Mouse (Mus musculus) hindbrain, embryonic 10.5 days (tissue): ENCODE results near the gene Lrfn5. TPM values are rescaled to one million over a fixed set of nuclear protein-coding genes. Genes with fewer than 3 reads are reported as not detected.

Experiments
- DNase-seq: peaks from one replicate; pipeline ENCODE4 v3.0.0-alpha.2; 2017; ENCODE audit warnings: low spot score
- H3K27ac ChIP-seq: fragments of 300-500 bp; sonication (generic); 2 replicates; pipeline ENCODE4 v1.5.1; 2016; ENCODE audit warnings: mild to moderate bottlenecking, moderate library complexity
- H3K27me3 ChIP-seq: fragments of 300-500 bp; sonication (generic); 2 replicates; pipeline ENCODE4 v1.6.1; 2016; ENCODE audit warnings: mild to moderate bottlenecking; ENCODE audit not compliant: poor library complexity, insufficient read depth, severe bottlenecking
- H3K36me3 ChIP-seq: fragments of 300-500 bp; sonication (generic); 2 replicates; pipeline ENCODE4 v1.6.1; 2016; ENCODE audit warnings: mild to moderate bottlenecking, moderate library complexity
- H3K4me1 ChIP-seq: fragments of 300-500 bp; sonication (generic); replicated peaks from 2 replicates; pipeline ENCODE4 v1.6.1; 2016; ENCODE audit warnings: mild to moderate bottlenecking
- H3K4me3 ChIP-seq: fragments of 300-500 bp; sonication (generic); 2 replicates; pipeline ENCODE4 v1.5.1; 2016; ENCODE audit warnings: mild to moderate bottlenecking, moderate library complexity
- H3K9me3 ChIP-seq: fragments of 300-500 bp; sonication (generic); 2 replicates; pipeline ENCODE4 v1.6.1; 2016; ENCODE audit warnings: mild to moderate bottlenecking, moderate library complexity
- WGBS: fragments of 180-500 bp; shearing (Covaris S2); methylation state at CpG from one replicate; pipeline ENCODE4 v1.1.7; 2016; 5-methylcytosine and 5-hydroxymethylcytosine counted together
- polyA plus RNA-seq: library from polyadenylated mRNA; unstranded; fragments of >200 nt; fragmentation: Nextera tagmentation; extraction: Ambion mirVana; gene quantifications from 2 replicates; pipeline ENCODE4 v1.2.1, GENCODE M21; 2016

Gene Lrfn5
- 0.87 and 2.6 TPM in 2 replicates for polyA plus RNA-seq

DNA sequence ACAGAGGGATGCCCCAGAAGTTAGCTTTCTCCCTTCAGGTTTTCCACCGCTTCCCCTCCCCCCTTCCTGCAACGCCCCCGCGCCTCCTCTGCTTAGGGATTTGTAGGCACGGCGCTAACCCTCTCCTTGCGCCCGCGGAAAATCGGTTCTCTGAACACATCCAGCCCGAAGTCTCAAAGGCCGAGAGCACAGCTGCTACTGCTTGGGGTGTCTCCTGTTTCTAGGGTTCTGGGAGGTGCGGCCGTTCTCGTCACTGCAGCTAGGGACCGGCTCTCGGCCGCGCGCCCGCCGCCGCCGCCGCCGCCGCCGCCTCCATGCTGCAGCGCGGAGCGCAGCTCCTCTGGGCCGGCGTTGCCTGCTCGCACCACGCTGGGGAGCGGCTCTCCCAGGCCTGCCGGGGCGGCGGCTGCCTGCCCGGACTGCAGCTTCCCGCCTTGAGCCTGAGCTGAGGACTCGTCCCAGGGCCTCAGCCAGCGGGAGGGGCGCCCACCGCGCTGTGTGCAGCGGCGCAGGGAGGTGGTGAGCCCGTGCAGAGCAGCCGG is at the start of gene Lrfn5:
Gene Lrfn5 (plus strand): TSS at position 322 of the 542 bp plus-strand sequence.
- H3K27me3 ChIP-seq = peaks cover 64% of the 10 kb centered on the region
- H3K36me3 ChIP-seq = no peaks in the 10 kb centered on the region
- H3K9me3 ChIP-seq = no peaks in the 10 kb centered on the region
- under 1% methylated on average over 50 of the region's 50 CpGs for WGBS
- peak within 1 kb of the TSS; percentile 68 for H3K4me3 ChIP-seq
- peak within 1 kb of the TSS; percentile 86 for H3K27ac ChIP-seq
- H3K4me1 ChIP-seq = peaks cover 27% of the 10 kb centered on the region
- peak; percentile 80 for DNase-seq

DNA sequence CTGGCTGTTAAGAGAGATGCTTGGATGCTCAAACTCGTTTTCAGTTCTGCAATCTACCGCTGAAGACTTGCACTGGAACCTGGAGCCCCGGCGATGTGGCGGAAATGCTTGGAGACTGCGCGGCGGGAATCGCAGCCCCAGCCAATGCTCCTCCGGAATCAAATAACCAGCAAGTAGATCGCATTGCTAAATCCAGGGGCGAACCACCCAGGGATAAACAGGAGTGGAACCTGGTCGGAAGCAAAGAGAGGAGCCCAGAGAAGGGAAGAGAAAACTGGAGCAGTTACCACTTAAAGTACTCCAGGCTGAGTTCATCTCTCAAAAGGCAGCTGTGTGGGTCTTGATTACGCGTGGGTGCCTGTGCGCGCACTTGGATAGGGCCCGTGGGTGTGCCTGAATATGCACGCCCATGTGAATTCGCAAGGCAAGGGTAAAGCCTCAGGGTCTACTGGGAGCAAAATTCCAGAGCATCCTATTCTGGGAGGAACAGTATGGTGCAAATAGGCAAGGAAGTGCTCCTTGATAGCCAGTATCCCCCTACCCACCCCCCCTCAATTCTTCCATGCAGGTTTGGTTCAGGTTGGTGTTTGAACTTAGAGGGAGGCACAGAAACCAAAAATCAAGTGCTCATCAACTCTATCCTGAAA is 1.3 kb upstream of the Lrfn5 start:
- Histone ChIP-seq H3K27ac (no peak overlapping the region), H3K27me3 (peaks cover 58% of the 10 kb centered on the region), H3K4me1 (peaks cover 27% of the 10 kb centered on the region), H3K9me3 (no peaks in the 10 kb centered on the region), H3K4me3 (peak overlapping the region; percentile 39), H3K36me3 (no peaks in the 10 kb centered on the region)
- WGBS = 1% methylated on average over 20 of the region's 20 CpGs
- DNase-seq = peak; percentile 23

DNA sequence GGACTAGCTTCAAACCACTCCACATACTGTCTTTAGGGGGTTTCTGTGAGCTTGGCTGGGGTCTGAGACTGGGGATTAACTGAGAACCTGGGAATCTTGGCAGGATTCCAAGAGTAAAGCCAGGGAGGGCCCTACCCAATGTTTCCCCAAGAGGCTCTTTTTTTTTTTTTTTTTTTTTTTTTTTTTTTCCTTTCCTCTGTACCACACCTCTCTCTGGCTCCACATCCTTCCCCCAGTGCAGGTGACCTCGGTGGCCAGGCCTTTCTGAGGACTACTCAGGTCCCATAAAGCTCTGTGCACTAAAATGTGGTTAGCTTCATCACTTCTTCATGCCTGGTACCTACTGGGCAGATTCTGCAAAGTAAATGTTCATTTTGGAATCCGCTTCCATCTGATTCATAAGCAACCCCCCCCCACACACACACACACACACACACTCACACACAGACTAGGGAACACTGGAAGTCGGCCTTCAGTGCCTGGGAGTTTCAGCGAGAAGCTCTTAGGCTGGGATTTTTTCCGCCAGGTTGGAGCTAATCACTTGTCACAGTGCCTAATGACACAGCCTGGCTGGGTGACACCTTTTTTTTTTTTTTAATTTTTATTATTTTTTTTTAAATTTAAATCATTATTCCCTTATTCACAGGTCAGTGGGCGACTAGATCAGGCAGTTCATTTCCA is 662 bp upstream of the Lrfn5 start:
- H3K9me3 ChIP-seq = no peaks in the 10 kb centered on the region
- no peaks in the 10 kb centered on the region for H3K36me3 ChIP-seq
- peak; percentile 16 for DNase-seq
- WGBS = 4% methylated on average over 6 of the region's 6 CpGs
- H3K27me3 ChIP-seq = peaks cover 60% of the 10 kb centered on the region
- H3K4me1 ChIP-seq = peaks cover 27% of the 10 kb centered on the region
- peak overlapping the region; percentile 68 for H3K4me3 ChIP-seq
- no peak overlapping the region; the same call in 1 of the 2 replicates for H3K27ac ChIP-seq

DNA sequence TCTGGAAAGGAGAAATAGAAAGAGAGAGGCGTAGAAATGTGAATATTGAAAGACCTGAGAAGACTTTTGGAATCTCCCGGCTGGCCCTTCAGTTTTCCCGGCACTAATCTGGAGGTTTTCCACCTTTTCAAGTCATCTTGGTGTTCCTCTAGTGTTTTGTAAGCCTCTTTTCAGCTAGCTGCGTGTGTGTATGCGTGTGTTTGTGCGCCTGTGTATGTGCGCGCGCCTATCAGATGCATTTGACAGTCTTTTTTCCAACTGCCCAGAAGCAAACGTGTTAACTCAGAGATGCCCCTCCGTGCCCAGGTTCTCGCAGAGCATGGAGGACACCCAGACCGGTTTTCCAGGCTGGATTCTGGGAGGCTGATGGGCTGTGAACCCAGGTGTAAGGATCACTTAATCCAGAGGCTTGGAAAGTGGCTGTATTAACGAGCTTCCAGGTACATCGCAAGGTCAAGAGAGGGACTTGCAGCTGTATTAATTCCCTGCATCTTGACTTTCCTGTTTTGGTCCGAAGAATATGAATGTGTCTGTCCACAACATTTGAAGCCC is 757 bp downstream of the Lrfn5 start:
- peak; percentile 47 for DNase-seq
- no peak overlapping the region for H3K27ac ChIP-seq
- no peaks in the 10 kb centered on the region for H3K36me3 ChIP-seq
- H3K4me3 ChIP-seq = peak overlapping the region; percentile 68
- 2% methylated on average over 16 of the region's 16 CpGs for WGBS
- H3K4me1 ChIP-seq = peaks cover 27% of the 10 kb centered on the region
- H3K27me3 ChIP-seq = peaks cover 65% of the 10 kb centered on the region
- no peaks in the 10 kb centered on the region for H3K9me3 ChIP-seq

DNA sequence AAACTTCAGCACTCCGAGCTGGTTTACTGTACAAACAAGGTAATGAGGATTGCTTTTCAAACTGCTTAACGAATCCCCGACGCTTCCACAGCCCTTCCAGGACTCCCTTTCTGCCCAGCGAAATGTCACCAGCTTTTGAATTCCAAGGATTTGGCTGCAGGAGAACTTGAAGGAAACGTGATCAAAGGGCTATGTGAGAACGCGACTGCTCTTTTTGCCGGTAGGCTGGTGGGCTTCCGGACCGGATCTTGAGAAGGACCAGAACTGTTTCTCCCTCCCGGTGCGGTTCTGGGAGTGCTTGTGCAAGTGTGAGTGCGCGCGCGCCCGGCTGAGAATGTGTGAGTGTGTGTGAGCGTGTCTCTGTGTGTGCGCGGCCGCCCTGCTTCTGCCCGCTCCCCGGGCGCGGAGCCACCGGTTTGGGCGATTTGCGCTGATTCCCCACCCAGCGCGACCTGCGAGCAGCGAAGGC is 1.3 kb downstream of the Lrfn5 start:
- DNase-seq = peak; percentile 41
- H3K4me1 ChIP-seq = peaks cover 27% of the 10 kb centered on the region
- no peaks in the 10 kb centered on the region for H3K9me3 ChIP-seq
- H3K27me3 ChIP-seq = peaks cover 65% of the 10 kb centered on the region
- H3K27ac ChIP-seq = no peak overlapping the region
- WGBS = under 1% methylated on average over 33 of the region's 33 CpGs
- H3K36me3 ChIP-seq = no peaks in the 10 kb centered on the region
- H3K4me3 ChIP-seq = peak overlapping the region; percentile 68

DNA sequence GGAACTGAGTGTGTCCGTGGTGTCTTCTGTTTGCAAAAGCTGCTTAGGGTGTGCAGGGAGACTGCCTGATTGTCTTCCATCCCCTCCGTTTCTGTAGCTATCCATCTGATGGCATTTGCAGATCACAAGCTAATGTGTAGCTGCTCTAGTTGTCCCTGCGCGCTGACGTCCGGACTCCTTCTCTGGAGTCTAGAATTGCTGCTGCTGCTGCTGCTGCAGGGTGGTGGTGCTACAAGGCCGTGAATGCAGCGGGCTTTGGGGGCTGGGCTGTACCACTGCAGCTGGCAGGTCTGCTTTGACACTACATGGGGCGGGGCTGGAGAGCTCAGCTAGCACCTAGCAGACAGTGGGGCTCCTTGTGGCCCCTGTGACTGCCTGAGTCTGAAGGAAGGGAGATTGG is 3.2 kb downstream of the Lrfn5 start:
- H3K36me3 ChIP-seq = no peaks in the 10 kb centered on the region
- no peak overlapping the region for H3K27ac ChIP-seq
- 0% methylated on average over 9 of the region's 9 CpGs for WGBS
- peaks cover 52% of the 10 kb centered on the region for H3K27me3 ChIP-seq
- DNase-seq = peak; percentile 50
- H3K4me1 ChIP-seq = peaks cover 26% of the 10 kb centered on the region
- peak overlapping the region; percentile 27; the same call in 1 of the 2 replicates for H3K4me3 ChIP-seq
- no peaks in the 10 kb centered on the region for H3K9me3 ChIP-seq

DNA sequence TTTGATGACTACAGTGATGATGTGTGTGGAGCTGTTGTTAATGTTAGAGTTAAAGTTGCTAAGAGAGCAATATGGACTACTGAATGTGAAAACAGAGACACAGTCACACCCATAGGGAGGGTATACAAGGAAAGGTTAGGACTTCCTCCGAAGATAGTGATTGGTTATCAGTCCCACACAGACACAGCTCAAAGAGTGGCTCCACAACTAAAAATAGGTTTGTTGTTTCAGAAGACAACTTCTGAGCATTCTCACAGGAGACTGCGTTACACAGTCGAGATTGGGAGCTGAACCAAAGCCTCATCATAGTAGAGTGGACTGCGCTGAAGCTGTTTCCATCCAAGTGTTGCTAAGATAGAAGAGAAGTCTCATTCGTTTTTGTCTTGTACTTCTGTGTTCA is 57.0 kb downstream of the Lrfn5 start:
- DNase-seq = no peak
- Histone ChIP-seq H3K4me3 (no peak overlapping the region), H3K27ac (no peak overlapping the region), H3K9me3 (no peaks in the 10 kb centered on the region), H3K4me1 (no peaks in the 10 kb centered on the region), H3K27me3 (no peaks in the 10 kb centered on the region), H3K36me3 (no peaks in the 10 kb centered on the region)
- WGBS = 85% methylated on average over 5 of the region's 5 CpGs

DNA sequence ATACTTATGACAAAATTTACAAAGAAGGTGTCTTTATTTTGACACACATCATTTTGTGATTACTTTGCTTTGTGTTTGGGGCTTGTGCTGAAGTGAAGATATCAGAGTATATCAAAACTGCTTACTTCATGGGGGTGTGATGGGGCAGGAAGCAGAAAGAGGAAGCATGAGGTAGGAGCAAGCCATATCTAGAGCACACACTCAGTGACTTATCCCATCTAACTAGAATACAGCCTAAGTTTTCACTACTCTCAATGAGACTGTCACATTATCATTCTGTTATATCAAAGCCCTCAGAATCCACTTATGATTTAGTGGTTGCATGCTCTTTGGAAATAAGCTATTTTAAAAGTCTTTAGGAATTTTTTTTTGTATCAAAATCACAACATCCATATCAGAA is 77.4 kb downstream of the Lrfn5 start:
- H3K4me1 ChIP-seq = no peaks in the 10 kb centered on the region
- no peak overlapping the region for H3K27ac ChIP-seq
- H3K9me3 ChIP-seq = no peaks in the 10 kb centered on the region
- no peak for DNase-seq
- H3K4me3 ChIP-seq = no peak overlapping the region
- H3K27me3 ChIP-seq = no peaks in the 10 kb centered on the region
- H3K36me3 ChIP-seq = no peaks in the 10 kb centered on the region

DNA sequence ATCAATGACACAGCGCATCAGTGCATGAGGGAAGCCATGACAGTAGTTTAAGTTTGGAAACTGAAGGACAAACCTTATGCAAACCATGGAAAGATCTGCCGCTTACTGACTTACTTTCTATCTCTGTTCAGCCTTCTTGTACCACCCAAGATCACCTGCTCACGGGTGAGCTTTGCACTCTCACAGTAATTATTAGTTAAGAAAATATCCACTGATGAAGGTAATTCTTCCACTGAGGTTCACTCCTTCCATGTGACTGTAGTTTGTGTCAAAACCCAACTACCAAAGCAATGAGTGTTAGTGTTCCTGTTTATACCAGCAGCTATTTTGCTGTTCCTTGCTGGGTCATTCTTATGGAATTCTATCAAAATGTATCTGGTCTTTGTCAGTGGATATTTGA is 84.9 kb downstream of the Lrfn5 start:
- Histone ChIP-seq H3K4me1 (no peaks in the 10 kb centered on the region), H3K27me3 (no peaks in the 10 kb centered on the region), H3K9me3 (no peaks in the 10 kb centered on the region), H3K4me3 (no peak overlapping the region), H3K27ac (no peak overlapping the region), H3K36me3 (no peaks in the 10 kb centered on the region)
- 87% methylated on average over 3 of the region's 3 CpGs for WGBS
- no peak for DNase-seq

DNA sequence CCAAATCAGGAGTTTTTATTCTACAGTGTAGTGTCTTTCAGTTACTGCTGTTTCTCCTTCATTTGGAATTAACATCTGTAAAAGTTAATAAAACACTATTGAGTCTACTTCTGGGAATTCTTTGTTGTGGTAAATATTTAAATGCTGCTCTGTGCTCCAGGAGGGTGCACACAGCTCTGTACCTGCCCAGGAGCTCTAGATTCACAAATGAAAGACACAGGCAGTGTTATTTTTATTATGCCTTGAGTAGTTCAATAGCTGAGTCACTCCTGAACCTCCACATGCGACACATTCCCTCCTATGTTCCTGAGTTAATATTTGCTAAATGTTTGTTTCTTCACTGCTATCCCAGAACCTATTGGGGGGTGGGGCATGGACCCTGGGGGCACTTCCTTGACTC is 87.1 kb downstream of the Lrfn5 start:
- H3K4me3 ChIP-seq = no peak overlapping the region
- DNase-seq = no peak
- H3K4me1 ChIP-seq = no peaks in the 10 kb centered on the region
- no peak overlapping the region for H3K27ac ChIP-seq
- H3K27me3 ChIP-seq = no peaks in the 10 kb centered on the region
- no peaks in the 10 kb centered on the region for H3K9me3 ChIP-seq
- 77% methylated on average over 1 of the region's 1 CpGs for WGBS
- H3K36me3 ChIP-seq = no peaks in the 10 kb centered on the region

DNA sequence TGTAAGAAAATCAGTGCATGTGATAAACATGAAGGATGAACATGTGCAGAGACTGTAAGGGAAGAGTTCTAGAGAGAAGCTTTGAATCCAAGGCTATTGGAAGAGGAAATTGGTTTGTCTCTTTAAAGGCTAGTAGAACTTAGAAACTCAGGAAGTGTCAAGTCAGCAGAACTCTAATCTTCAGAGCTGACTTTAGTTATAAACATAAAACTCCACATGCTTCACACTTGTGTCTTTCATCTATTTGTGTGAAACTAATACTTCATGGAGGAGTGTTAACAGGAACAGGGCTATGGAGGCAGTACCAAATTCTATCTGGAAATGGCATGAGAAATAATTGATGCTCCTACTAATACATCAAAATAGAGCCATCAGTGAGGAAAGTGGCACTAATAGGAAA is 101.6 kb downstream of the Lrfn5 start:
- Histone ChIP-seq H3K36me3 (no peaks in the 10 kb centered on the region), H3K27ac (no peak overlapping the region), H3K9me3 (no peaks in the 10 kb centered on the region), H3K4me1 (no peaks in the 10 kb centered on the region), H3K27me3 (no peaks in the 10 kb centered on the region), H3K4me3 (no peak overlapping the region)
- no peak for DNase-seq

DNA sequence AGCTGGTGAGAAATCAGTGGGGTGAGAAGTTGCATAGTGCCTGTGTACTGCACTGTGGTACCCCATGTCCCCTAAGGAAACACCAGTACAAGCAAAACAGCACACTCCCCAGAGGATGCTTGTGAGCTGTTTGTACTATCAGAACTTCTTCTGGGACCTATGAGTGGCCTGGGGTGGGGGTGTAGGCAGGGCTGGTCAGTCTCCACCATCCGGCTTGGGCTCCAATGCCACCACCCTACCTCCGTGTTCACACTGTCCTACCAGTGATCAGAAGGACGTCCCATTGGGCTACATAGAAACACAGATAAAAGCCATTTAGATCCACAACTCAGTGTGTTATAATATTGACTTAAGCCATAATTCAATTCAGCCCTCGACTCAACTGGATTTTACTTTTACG is 131.4 kb downstream of the Lrfn5 start:
- no peaks in the 10 kb centered on the region for H3K27me3 ChIP-seq
- 84% methylated on average over 5 of the region's 5 CpGs for WGBS
- H3K36me3 ChIP-seq = no peaks in the 10 kb centered on the region
- no peaks in the 10 kb centered on the region for H3K9me3 ChIP-seq
- H3K4me3 ChIP-seq = no peak overlapping the region
- H3K27ac ChIP-seq = no peak overlapping the region
- DNase-seq = no peak
- no peaks in the 10 kb centered on the region for H3K4me1 ChIP-seq

DNA sequence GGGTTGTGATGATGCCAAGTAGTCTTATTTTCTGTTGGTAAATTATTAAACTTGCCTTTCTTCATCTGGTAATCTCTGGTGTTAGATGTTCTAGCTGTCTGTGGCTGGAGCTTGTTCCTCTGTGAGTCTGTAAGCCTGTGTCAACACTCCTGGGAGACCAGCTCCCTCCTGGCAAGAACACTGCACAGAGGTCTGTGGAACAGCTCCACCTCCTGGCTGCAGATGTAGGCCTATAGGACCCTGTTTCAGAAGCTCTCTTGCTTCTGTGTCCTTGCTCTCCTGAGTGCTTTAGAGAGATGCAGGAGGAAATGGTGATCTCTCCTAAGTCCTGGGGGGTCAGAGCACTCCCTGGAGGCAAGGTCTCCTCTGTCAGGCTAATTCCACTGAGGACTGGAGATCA is 200.2 kb downstream of the Lrfn5 start:
- H3K27ac ChIP-seq = no peak overlapping the region
- peak; percentile 30 for DNase-seq
- H3K36me3 ChIP-seq = no peaks in the 10 kb centered on the region
- no peaks in the 10 kb centered on the region for H3K9me3 ChIP-seq
- no peaks in the 10 kb centered on the region for H3K27me3 ChIP-seq
- H3K4me3 ChIP-seq = no peak overlapping the region
- H3K4me1 ChIP-seq = no peaks in the 10 kb centered on the region
